Mouse (Mus musculus): ENCODE data around the gene Fsd2. TPM values are rescaled to one million over a fixed set of nuclear protein-coding genes. Genes with fewer than 3 reads are reported as not detected.

Fsd2 gene
- polyA plus RNA-seq, 1 experiment = 4.8 TPM

- TF ChIP-seq SRF (IDR thresholded peaks at IDR 0.05; ENCODE audit: control insufficient read depth, insufficient read length, low read depth) (no peak), MAX (IDR thresholded peaks at IDR 0.05; ENCODE audit: low read depth) (no peak), MYOD1 (IDR thresholded peaks at IDR 0.05; ENCODE audit: control insufficient read depth in 1 of 3, insufficient read length in 2 of 3, low read depth in 2 of 3) (no peak), POLR2A (IDR thresholded peaks at IDR 0.05; ENCODE audit: insufficient read length, low read depth) (no peak), MYOG (IDR thresholded peaks at IDR 0.05; ENCODE audit: control insufficient read depth in 1 of 3, insufficient read depth in 1 of 3, insufficient read length in 2 of 3, low read depth in 2 of 3) (no peak), TCF12 (IDR thresholded peaks at IDR 0.05; ENCODE audit: insufficient read depth, poor library complexity, severe bottlenecking) (no peak), USF1 (IDR thresholded peaks at IDR 0.05; ENCODE audit: low read depth) (no peak), E2F4 (IDR thresholded peaks at IDR 0.05; ENCODE audit: insufficient read depth) (no peak), REST (IDR thresholded peaks at IDR 0.05; ENCODE audit: insufficient read depth, insufficient read length) (no peak), TCF3 (IDR thresholded peaks at IDR 0.05; ENCODE audit: insufficient read length, low read depth) (no peak), CEBPB (IDR thresholded peaks at IDR 0.05; ENCODE audit: insufficient read depth, poor library complexity, severe bottlenecking) (no peak), POLR2AphosphoS2 (IDR thresholded peaks at IDR 0.05; ENCODE audit: insufficient read length, low read depth) (no peak)
- no peaks in the 10 kb centered on the region for H3K79me2 ChIP-seq (ENCODE audit: control insufficient read depth, insufficient read depth)
- H3ac ChIP-seq (ENCODE audit: control insufficient read depth, insufficient read length) = no peak overlapping the region
- H3K4me2 ChIP-seq (ENCODE audit: low read depth) = no peak overlapping the region
- H3K27me3 ChIP-seq (ENCODE audit: control insufficient read depth, insufficient read depth, insufficient read length) = peaks cover under 1% of the 10 kb centered on the region
- H3K4me3 ChIP-seq = no peak overlapping the region
- no peaks in the 10 kb centered on the region for H3K36me3 ChIP-seq (ENCODE audit: control insufficient read depth, insufficient read depth)
These were observed 13.2 kb downstream of the Fsd2 start for GRCm38 (mm10) chr7:81553589-81553988.

- Histone ChIP-seq H3K79me2 (ENCODE audit: control insufficient read depth, insufficient read depth) (no peaks in the 10 kb centered on the region), H3K4me3 (no peak overlapping the region), H3ac (ENCODE audit: control insufficient read depth, insufficient read length) (no peak overlapping the region), H3K4me2 (ENCODE audit: low read depth) (no peak overlapping the region), H3K27me3 (ENCODE audit: control insufficient read depth, insufficient read depth, insufficient read length) (peaks cover 7% of the 10 kb centered on the region), H3K36me3 (ENCODE audit: control insufficient read depth, insufficient read depth) (no peaks in the 10 kb centered on the region)
- TF ChIP-seq MAX (IDR thresholded peaks at IDR 0.05; ENCODE audit: low read depth) (no peak), POLR2A (IDR thresholded peaks at IDR 0.05; ENCODE audit: insufficient read length, low read depth) (no peak), REST (IDR thresholded peaks at IDR 0.05; ENCODE audit: insufficient read depth, insufficient read length) (no peak), TCF12 (IDR thresholded peaks at IDR 0.05; ENCODE audit: insufficient read depth, poor library complexity, severe bottlenecking) (no peak), MYOG (IDR thresholded peaks at IDR 0.05; ENCODE audit: control insufficient read depth in 1 of 3, insufficient read depth in 1 of 3, insufficient read length in 2 of 3, low read depth in 2 of 3) (no peak), CEBPB (IDR thresholded peaks at IDR 0.05; ENCODE audit: insufficient read depth, poor library complexity, severe bottlenecking) (no peak), SRF (IDR thresholded peaks at IDR 0.05; ENCODE audit: control insufficient read depth, insufficient read length, low read depth) (no peak), TCF3 (IDR thresholded peaks at IDR 0.05; ENCODE audit: insufficient read length, low read depth) (no peak), POLR2AphosphoS2 (IDR thresholded peaks at IDR 0.05; ENCODE audit: insufficient read length, low read depth) (no peak), MYOD1 (IDR thresholded peaks at IDR 0.05; ENCODE audit: control insufficient read depth in 1 of 3, insufficient read length in 2 of 3, low read depth in 2 of 3) (no peak), USF1 (IDR thresholded peaks at IDR 0.05; ENCODE audit: low read depth) (no peak), E2F4 (IDR thresholded peaks at IDR 0.05; ENCODE audit: insufficient read depth) (no peak)
These were observed 17.9 kb downstream of the Fsd2 start for GRCm38 (mm10) chr7:81548864-81549263.

GRCm38 (mm10) chr7:81542934-81543333 is 23.8 kb downstream of the Fsd2 start:
- peaks cover 25% of the 10 kb centered on the region for H3K27me3 ChIP-seq (ENCODE audit: control insufficient read depth, insufficient read depth, insufficient read length)
- no peaks in the 10 kb centered on the region for H3K36me3 ChIP-seq (ENCODE audit: control insufficient read depth, insufficient read depth)
- H3ac ChIP-seq (ENCODE audit: control insufficient read depth, insufficient read length) = no peak overlapping the region
- H3K4me3 ChIP-seq = no peak overlapping the region
- H3K4me2 ChIP-seq (ENCODE audit: low read depth) = no peak overlapping the region
- no peak for TF ChIP-seq TCF12 (IDR thresholded peaks at IDR 0.05; ENCODE audit: insufficient read depth, poor library complexity, severe bottlenecking)
- TF ChIP-seq USF1 (IDR thresholded peaks at IDR 0.05; ENCODE audit: low read depth) = no peak
- no peak for TF ChIP-seq TCF3 (IDR thresholded peaks at IDR 0.05; ENCODE audit: insufficient read length, low read depth)
- TF ChIP-seq E2F4 (IDR thresholded peaks at IDR 0.05; ENCODE audit: insufficient read depth) = no peak
- no peak for TF ChIP-seq MYOG (IDR thresholded peaks at IDR 0.05; ENCODE audit: control insufficient read depth in 1 of 3, insufficient read depth in 1 of 3, insufficient read length in 2 of 3, low read depth in 2 of 3)
- TF ChIP-seq MAX (IDR thresholded peaks at IDR 0.05; ENCODE audit: low read depth) = no peak
- no peak for TF ChIP-seq REST (IDR thresholded peaks at IDR 0.05; ENCODE audit: insufficient read depth, insufficient read length)
- no peaks in the 10 kb centered on the region for H3K79me2 ChIP-seq (ENCODE audit: control insufficient read depth, insufficient read depth)

- H3K36me3 ChIP-seq (ENCODE audit: control insufficient read depth, insufficient read depth) = no peaks in the 10 kb centered on the region
- TF ChIP-seq MYOD1 (IDR thresholded peaks at IDR 0.05; ENCODE audit: control insufficient read depth in 1 of 3, insufficient read length in 2 of 3, low read depth in 2 of 3) = no peak
- TF ChIP-seq TCF3 (IDR thresholded peaks at IDR 0.05; ENCODE audit: insufficient read length, low read depth) = no peak
- no peak for TF ChIP-seq USF1 (IDR thresholded peaks at IDR 0.05; ENCODE audit: low read depth)
- no peak for TF ChIP-seq REST (IDR thresholded peaks at IDR 0.05; ENCODE audit: insufficient read depth, insufficient read length)
- no peak for TF ChIP-seq POLR2A (IDR thresholded peaks at IDR 0.05; ENCODE audit: insufficient read length, low read depth)
- TF ChIP-seq SRF (IDR thresholded peaks at IDR 0.05; ENCODE audit: control insufficient read depth, insufficient read length, low read depth) = no peak
- no peak for TF ChIP-seq MAX (IDR thresholded peaks at IDR 0.05; ENCODE audit: low read depth)
- TF ChIP-seq TCF12 (IDR thresholded peaks at IDR 0.05; ENCODE audit: insufficient read depth, poor library complexity, severe bottlenecking) = no peak
- TF ChIP-seq POLR2AphosphoS2 (IDR thresholded peaks at IDR 0.05; ENCODE audit: insufficient read length, low read depth) = no peak
- no peak for TF ChIP-seq CEBPB (IDR thresholded peaks at IDR 0.05; ENCODE audit: insufficient read depth, poor library complexity, severe bottlenecking)
- no peak for TF ChIP-seq MYOG (IDR thresholded peaks at IDR 0.05; ENCODE audit: control insufficient read depth in 1 of 3, insufficient read depth in 1 of 3, insufficient read length in 2 of 3, low read depth in 2 of 3)
- no peak for TF ChIP-seq E2F4 (IDR thresholded peaks at IDR 0.05; ENCODE audit: insufficient read depth)
- H3K4me2 ChIP-seq (ENCODE audit: low read depth) = no peak overlapping the region
- no peak overlapping the region for H3K4me3 ChIP-seq
- H3K27me3 ChIP-seq (ENCODE audit: control insufficient read depth, insufficient read depth, insufficient read length) = peaks cover 25% of the 10 kb centered on the region
- no peak overlapping the region for H3ac ChIP-seq (ENCODE audit: control insufficient read depth, insufficient read length)
- no peaks in the 10 kb centered on the region for H3K79me2 ChIP-seq (ENCODE audit: control insufficient read depth, insufficient read depth)
These were observed 24.7 kb downstream of the Fsd2 start for GRCm38 (mm10) chr7:81541924-81542524.
